Mouse (Mus musculus) liver, postnatal 0 days (tissue): ENCODE results near the gene Cul7.

Experiments used
- CTCF ChIP-seq: sonication (generic); IDR thresholded peaks from 2 replicates; pipeline ENCODE4 v1.5.1; 2016; ENCODE audit warnings: antibody characterized with exemption, low read depth
- EP300 ChIP-seq: IDR thresholded peaks from 2 replicates; pipeline ENCODE4 v1.6.1; 2016; ENCODE audit warnings: antibody characterized with exemption, low read depth, mild to moderate bottlenecking

DNA sequence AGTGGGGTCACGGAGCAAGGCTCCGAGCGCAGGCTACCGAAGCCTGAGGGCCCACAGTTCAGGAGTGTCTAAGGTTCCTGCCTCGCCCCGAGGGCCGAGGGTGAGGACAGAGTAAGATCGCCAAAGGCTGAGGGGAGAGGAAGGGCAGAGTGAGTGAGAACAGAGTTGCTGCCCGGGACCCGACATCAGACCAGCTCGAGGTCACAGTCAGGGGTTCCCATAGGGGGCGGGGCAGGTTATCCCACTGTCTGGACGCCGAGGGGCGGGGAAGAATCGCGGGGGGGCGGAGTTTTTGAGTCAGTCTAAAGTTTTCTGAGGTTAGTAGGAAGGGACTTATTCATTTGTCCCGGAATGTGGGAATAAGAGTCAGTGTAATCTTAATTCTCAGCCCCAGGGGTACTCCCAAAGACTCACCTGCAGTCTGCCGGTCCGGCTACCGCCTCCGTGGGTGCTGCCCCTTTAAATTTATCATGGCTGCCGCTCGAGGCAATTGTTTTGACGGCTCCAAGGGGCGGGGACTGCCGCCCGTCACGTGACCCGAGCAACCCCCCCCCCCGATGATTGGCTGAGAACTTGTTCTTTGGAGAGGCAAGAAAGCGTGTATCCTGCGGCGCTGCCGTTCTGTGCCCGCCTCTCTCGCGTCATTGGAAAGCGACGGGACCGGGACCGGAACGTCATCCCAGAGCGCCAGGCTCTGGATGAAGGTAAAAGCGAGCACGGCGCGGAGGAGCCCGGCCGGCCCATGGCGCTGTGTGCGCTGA, 4.4 kb upstream of the Cul7 start, which contains the start of the genes Klc4 and Mrpl2:
- TF ChIP-seq CTCF (0 out of 2 replicates have a peak, but pooled peaks have one; percentile 13), EP300 (peak; percentile 62; the same call in 1 of the 2 replicates)
